Mouse (Mus musculus) frontal cortex, postnatal 10 days (tissue): ENCODE data around the gene Tfec.

ENCODE experiments used
- DNase-seq, 2 experiments: peaks; one replicate each; pipeline ENCODE4 v3.0.0; 2022; ENCODE audit warnings: low spot score in 2 of 2, mixed read lengths in 1 of 2

Tfec gene

GRCm38 (mm10) chr6:16898251-16898862 is at the start of gene Tfec:
Tfec (minus strand) TSS chr6:16898441.
- no peak for DNase-seq

GRCm38 (mm10) chr6:16947837-16948236 is 49.6 kb upstream of the Tfec start:
- DNase-seq = no peak

GRCm38 (mm10) chr6:16943513-16943912 is 45.3 kb upstream of the Tfec start:
- no peak for DNase-seq

DNA sequence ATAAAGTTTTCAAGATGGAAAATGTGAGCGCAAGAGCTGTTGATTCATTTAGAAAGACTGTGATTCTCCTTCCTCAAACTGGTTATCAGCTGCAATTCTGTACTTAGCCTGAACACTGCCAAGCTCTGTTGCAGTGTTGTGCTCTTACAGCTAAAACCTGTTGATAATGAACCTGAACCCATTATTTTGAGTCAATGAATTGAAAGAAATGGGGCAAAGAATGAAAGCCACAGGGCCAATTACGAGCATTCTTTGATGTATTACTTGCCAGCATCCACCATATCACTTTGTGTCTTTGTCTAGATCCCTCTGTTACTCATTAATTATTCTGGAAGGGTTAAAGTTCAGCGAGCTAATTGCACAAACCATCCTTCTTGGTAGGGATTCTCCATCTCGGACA is 44.2 kb upstream of the Tfec start:
- no peak for DNase-seq

DNA sequence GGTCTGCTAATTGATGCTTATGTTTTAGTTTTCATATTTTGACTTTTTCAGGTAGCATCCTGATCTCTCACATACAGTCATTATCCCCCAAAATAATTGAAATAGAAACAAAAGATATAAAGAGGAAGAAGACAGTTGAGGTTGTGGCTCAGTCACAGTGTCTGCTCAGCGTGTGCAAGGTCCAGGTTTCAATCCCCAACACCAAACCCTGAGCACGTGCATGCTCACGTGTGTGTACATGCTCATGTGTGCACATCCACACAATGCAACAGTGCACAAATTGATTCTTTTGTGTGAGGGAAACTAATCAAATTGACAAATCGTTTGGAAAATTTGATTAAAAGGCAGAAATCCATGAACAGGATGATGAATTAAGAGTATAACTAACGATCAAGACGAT is 32.8 kb upstream of the Tfec start:
- no peak for DNase-seq

- no peak for DNase-seq
Observed at GRCm38 (mm10) chr6:16920111-16920656, 21.9 kb upstream of the Tfec start.

DNA sequence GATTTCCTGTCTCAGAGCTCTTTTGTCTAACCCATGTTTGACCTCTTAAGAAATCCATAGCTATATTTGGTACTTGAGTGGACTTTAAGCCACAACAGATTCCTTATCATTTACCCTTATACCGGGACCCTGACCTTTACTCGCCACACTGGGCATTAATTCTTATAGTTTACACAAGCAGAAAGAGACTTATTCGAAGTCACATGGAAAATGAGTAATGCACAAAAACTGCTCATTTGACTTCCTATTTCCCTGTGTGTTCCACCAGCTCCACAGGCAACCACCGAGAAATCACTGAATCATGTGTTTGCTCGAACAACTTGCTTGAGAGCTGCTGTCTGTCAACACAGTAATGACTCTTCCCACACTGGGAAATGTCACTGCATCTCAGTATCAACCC is 6.4 kb downstream of the Tfec start:
- no peak for DNase-seq

DNA sequence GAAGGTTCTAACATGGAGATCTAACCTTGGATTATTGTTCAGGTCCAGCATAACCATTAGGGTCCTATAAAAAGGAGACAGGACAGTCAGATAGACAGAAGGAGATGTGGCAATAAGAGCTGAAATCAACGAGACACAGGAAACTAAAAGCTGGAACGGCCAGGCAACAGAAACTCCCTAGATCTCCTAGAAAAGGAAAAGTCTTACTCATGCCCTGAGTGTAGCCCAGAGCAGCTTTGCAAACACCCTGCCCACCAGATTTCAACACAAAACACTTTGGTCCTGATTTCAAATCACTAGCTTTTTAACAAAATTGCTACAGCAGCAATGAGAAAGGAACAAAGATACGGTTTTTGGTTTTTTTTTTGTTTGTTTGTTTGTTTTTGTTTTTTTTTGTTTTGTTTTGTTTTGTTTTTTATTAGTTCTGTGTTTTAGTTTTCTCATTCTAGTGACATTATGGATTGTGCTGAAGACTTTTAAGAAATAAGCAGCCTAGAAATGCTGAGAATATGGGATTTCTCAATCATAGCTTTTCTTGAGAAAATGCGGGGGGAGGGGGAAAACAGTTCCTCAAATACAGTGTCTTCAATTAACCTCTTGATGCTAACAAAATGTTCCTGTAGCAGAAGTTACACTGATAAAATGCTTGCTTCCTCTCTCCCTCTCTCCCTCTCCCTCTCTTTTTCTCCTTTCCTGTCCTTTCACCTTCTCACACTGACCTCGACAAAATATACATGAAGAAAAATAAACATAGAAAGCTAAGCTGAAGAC is 14.5 kb downstream of the Tfec start:
- DNase-seq = no peak

- no peak for DNase-seq
Observed at GRCm38 (mm10) chr6:16874021-16874542, 24.2 kb downstream of the Tfec start.

DNA sequence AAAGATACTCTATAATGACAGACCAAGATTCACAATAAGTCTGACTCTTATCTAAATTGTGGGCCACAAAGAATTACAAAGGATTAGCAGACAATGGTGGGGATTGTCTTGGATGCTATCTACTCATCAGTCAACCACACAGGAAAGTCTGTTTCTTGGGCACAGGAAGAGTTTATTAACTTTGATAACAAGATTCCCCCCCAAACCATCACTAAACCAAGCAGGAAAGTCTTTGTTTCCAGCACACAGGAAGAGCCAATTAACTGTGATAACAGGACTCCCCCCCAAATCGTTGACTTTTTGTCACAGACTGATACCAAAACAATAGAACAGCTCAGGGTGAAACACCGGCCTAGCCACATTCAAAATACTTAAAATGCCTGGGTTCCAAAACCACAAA is 28.2 kb downstream of the Tfec start:
- DNase-seq = no peak

GRCm38 (mm10) chr6:16868314-16868713 is 29.9 kb downstream of the Tfec start:
- no peak for DNase-seq

GRCm38 (mm10) chr6:16862753-16863508 is 35.3 kb downstream of the Tfec start:
- no peak for DNase-seq

GRCm38 (mm10) chr6:16862050-16862449 is 36.2 kb downstream of the Tfec start:
- no peak for DNase-seq

DNA sequence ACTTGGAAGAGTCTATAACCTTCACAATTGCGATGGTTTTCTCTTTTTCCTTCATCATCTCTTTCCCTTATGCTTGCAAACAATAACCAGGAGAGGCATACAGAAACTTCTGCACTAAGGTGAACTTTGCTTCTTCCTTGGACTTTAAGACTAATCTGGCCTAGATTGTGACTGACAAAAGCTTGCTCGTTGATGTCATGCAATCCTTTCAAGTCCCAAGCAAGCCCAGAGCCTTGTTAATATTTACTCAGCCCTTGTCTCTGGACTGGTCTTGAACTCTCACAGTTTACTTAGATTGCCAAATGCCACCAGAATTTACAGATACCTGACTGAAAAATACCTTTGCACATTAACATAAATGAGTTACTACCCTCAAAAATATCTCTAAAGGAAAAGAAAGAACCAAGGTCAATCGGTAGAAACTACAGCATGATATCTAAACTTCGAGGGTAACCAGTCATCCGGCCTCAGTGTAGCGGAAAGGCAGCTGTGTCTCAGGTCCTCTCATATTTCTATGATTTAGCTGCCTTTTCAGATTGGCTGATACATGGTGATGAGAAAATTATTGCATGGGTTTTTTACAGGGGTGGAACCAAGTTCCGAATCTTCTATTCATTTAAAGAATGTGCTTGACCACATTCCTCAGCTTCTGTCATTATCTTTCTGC is 42.2 kb downstream of the Tfec start:
- no peak for DNase-seq

DNA sequence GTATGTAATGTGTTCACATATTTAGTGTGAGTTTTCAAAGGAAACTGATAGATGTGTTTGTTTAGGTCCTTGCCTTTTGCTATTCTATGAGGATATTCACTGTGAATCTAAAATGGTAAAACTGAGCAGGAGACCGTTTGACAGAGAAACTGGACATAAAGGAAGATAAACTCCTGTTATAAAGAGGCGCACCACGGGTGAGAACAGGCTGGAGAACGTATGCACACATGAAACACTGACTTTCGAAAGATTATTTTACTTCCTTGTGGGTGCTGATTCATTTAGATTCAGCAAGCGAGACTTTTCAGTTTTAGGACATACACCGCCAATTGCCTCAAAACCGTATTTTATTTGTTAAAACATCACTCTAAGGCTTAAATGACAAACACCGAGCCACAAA is 43.3 kb downstream of the Tfec start:
- DNase-seq = no peak

DNA sequence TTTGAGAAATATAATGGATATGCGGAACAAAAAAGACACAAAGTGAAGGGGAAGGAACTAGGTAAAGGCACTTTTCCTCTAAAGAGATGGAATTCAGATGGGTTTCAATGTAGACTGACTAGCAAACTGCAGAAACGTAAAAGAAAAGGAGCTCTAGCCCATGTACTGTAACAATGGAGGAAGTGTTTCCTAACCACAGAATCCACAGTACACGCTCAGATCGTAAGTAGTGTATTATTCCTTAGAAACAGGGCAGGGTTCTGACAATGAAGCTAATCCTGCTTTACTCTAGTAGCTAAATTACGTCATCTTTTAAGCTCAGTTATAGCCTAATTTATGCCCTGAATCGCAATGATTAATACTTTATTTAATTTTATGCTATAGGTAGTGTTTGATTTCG is 51.7 kb downstream of the Tfec start:
- no peak for DNase-seq

- DNase-seq = no peak
Observed at GRCm38 (mm10) chr6:16835631-16836030, 62.6 kb downstream of the Tfec start.

- DNase-seq = no peak
Observed at GRCm38 (mm10) chr6:16828304-16828703, 69.9 kb downstream of the Tfec start.

GRCm38 (mm10) chr6:16821985-16822384 is 76.3 kb downstream of the Tfec start:
- no peak for DNase-seq

DNA sequence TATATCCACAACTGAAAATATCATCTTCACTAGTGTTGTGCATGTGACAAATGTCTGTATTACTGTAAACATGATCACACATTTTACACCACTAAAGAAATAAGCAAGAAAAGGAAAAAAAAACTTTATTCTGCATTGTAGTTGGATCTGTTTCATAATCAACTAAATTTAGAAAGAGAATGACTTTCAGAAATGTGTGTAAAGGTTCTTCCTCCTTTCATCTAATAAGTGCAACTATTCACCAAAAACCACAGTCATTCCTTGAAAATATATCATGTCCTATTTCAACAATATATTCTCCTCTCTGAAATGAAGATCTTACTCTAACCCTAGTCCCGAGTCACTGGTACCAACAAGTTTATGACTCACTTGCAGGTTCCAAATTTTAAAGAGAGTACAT is 91.9 kb downstream of the Tfec start:
- no peak for DNase-seq

GRCm38 (mm10) chr6:16797669-16798068 is 100.6 kb downstream of the Tfec start:
- peak; percentile 8 to 24 for DNase-seq

GRCm38 (mm10) chr6:16796914-16797313 is 101.3 kb downstream of the Tfec start:
- DNase-seq = no peak
